Mouse (Mus musculus): ENCODE measurements at regions not wholly inside any gene's neighbourhood (a gene's known extent, or its start where the extent isn't known, plus 50 kb on each side); places are given as distances from the start of the nearest gene placed in this dataset.

DNA sequence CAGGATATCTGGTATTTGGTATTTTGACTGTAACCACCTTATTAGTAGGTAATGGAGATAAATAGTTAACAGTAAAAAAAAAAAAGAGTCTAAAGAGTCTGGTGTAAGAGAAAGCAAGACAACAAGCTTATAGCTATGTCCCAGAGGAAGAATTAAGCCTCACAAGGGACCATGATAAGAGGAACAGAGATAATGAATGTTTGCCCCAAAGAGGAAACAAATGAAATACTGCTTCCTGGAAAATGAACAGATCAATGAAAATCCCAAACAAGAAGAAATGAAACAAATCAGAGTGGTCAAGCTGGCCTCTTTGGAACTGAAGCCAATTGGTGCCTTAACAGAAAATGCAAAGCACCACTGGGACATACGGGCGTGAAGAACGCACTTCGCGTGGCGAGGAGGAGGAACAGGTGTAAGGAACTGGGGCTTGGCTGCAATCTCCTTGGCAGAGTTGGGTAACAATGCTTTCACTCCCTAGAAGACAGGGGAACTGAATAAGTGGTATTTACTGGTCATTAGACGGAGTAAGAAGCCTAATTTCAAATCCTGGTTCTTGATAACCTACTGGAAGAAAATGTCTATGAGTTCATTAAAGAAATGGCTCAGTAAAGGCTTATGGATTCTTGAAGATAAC is 62.2 kb upstream of the Etv6 start:
- Histone ChIP-seq H3K9ac (replicated peaks; ENCODE audit: low read depth, low read length) (no peak overlapping the region), H3K4me3 (ENCODE audit: low read depth, low read length) (no peak overlapping the region), H3K4me2 (ENCODE audit: low read depth, low read length) (no peak overlapping the region), H3K27ac (ENCODE audit: low read depth, low read length) (no peak overlapping the region), H3K27me3 (ENCODE audit: control insufficient read depth, insufficient read depth, low read length) (no peaks in the 10 kb centered on the region), H3K9me3 (ENCODE audit: control insufficient read depth, low read length) (no peaks in the 10 kb centered on the region), H3K4me1 (ENCODE audit: control insufficient read depth, insufficient read depth, low read length) (no peaks in the 10 kb centered on the region), H3K36me3 (ENCODE audit: control insufficient read depth, insufficient read depth, low read length) (no peaks in the 10 kb centered on the region)
- 87% methylated on average over 7 of the region's 7 CpGs for WGBS
- no peak for ATAC-seq (ENCODE audit: low read depth)

DNA sequence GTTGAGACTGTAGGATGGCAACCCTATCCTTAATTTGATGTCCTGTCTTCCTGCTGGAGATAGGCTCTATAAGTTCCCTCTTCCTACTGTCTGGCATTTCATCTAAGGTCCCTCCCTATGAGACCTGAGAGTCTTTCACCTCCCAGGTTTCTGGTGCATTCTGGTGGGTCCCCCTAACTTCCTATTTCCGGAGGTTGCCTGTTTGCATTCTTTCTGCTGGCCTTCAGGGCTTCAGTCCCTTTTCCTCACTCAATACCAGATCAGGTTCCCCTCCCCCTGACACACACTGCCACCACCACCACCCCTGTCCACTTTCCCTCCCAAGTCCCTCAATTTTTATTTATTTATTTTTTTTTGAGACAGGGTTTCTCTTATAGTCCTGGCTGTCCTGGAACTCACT is 59.5 kb upstream of the Etv6 start:
- WGBS, result 92% methylated on average over 1 of the region's 1 CpGs
- Histone ChIP-seq H3K27me3 (ENCODE audit: control insufficient read depth, insufficient read depth, low read length) (no peaks in the 10 kb centered on the region), H3K36me3 (ENCODE audit: control insufficient read depth, insufficient read depth, low read length) (no peaks in the 10 kb centered on the region), H3K9me3 (ENCODE audit: control insufficient read depth, low read length) (no peaks in the 10 kb centered on the region), H3K4me1 (ENCODE audit: control insufficient read depth, insufficient read depth, low read length) (no peaks in the 10 kb centered on the region), H3K9ac (replicated peaks; ENCODE audit: low read depth, low read length) (no peak overlapping the region), H3K27ac (ENCODE audit: low read depth, low read length) (no peak overlapping the region), H3K4me2 (ENCODE audit: low read depth, low read length) (no peak overlapping the region), H3K4me3 (ENCODE audit: low read depth, low read length) (no peak overlapping the region)
- no peak for ATAC-seq (ENCODE audit: low read depth)

DNA sequence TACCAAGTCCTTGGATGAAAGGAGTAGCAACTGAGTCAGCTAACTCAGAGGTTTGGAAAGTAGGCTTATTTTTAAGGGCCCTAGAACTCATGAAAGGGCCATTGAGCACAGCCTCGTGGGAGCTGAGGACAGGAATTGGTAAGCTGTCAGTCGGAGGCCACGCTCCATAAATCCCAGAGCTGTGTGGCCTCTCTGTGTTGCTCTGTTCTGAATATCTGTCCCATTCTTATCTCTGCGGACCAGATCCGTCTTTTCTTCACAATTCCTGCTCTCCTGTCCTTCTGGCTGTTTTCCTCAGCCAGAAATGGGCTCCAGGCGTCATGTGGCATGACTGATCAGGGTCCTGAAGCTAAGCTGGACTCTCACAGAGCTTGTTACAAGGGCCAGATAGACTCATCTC is 58.6 kb upstream of the Etv6 start:
- Histone ChIP-seq H3K9me3 (ENCODE audit: control insufficient read depth, low read length) (no peaks in the 10 kb centered on the region), H3K4me3 (ENCODE audit: low read depth, low read length) (no peak overlapping the region), H3K4me2 (ENCODE audit: low read depth, low read length) (no peak overlapping the region), H3K27ac (ENCODE audit: low read depth, low read length) (no peak overlapping the region), H3K27me3 (ENCODE audit: control insufficient read depth, insufficient read depth, low read length) (no peaks in the 10 kb centered on the region), H3K4me1 (ENCODE audit: control insufficient read depth, insufficient read depth, low read length) (no peaks in the 10 kb centered on the region), H3K9ac (replicated peaks; ENCODE audit: low read depth, low read length) (no peak overlapping the region), H3K36me3 (ENCODE audit: control insufficient read depth, insufficient read depth, low read length) (no peaks in the 10 kb centered on the region)
- no peak for ATAC-seq (ENCODE audit: low read depth)
- 22% methylated on average over 6 of the region's 6 CpGs for WGBS

- no peak overlapping the region for H3K9ac ChIP-seq (replicated peaks; ENCODE audit: low read depth, low read length)
- no peak overlapping the region for H3K27ac ChIP-seq (ENCODE audit: low read depth, low read length)
- no peak overlapping the region for H3K4me2 ChIP-seq (ENCODE audit: low read depth, low read length)
- no peaks in the 10 kb centered on the region for H3K9me3 ChIP-seq (ENCODE audit: control insufficient read depth, low read length)
- no peak for ATAC-seq (ENCODE audit: low read depth)
- no peaks in the 10 kb centered on the region for H3K27me3 ChIP-seq (ENCODE audit: control insufficient read depth, insufficient read depth, low read length)
- H3K36me3 ChIP-seq (ENCODE audit: control insufficient read depth, insufficient read depth, low read length), result no peaks in the 10 kb centered on the region
- H3K4me1 ChIP-seq (ENCODE audit: control insufficient read depth, insufficient read depth, low read length), result no peaks in the 10 kb centered on the region
- WGBS, result 78% methylated on average over 10 of the region's 10 CpGs
- H3K4me3 ChIP-seq (ENCODE audit: low read depth, low read length), result no peak overlapping the region
These were observed 51.5 kb upstream of the Etv6 start for GRCm38 (mm10) chr6:133983804-133984514.

DNA sequence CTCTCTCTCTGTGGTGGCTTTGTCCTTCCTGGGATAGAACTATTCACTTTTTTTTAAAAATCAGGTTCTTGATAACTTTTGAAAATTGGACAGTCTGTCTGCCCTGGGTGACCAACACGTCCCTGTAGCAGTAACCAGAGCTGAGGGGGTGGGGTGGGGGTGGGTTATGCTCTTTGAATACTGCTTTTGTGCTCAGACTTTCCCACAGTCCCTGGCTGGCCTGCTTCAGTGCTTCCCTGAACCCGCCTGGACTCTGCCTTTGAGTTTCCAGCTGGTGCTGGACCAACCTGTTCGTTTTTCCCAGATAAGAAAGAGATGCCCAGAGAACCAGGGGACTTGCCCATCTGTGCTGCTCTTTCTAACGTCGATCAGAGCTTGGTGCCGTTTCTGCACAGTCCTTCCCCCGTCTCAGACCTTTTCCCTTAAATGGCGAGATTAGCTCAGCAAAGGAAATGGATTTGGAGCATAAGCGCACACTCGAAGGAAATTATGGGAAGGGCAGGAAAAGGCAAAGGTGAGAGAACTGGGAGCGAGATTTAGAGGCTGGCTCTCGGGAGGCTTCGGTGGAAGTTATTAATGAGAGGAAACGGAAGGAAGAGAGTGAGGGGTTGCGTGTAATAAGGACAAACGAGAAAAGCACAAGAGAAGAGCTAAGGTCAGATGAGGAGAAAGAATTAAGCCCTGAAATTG is 50.7 kb upstream of the Etv6 start:
- Histone ChIP-seq H3K4me1 (ENCODE audit: control insufficient read depth, insufficient read depth, low read length) (no peaks in the 10 kb centered on the region), H3K9me3 (ENCODE audit: control insufficient read depth, low read length) (no peaks in the 10 kb centered on the region), H3K27me3 (ENCODE audit: control insufficient read depth, insufficient read depth, low read length) (no peaks in the 10 kb centered on the region), H3K27ac (ENCODE audit: low read depth, low read length) (no peak overlapping the region), H3K36me3 (ENCODE audit: control insufficient read depth, insufficient read depth, low read length) (no peaks in the 10 kb centered on the region), H3K4me3 (ENCODE audit: low read depth, low read length) (no peak overlapping the region), H3K9ac (replicated peaks; ENCODE audit: low read depth, low read length) (no peak overlapping the region), H3K4me2 (ENCODE audit: low read depth, low read length) (no peak overlapping the region)
- no peak for ATAC-seq (ENCODE audit: low read depth)
- 33% methylated on average over 16 of the region's 16 CpGs for WGBS

Data from neural tube, embryonic 14.5 days (tissue).